Mouse (Mus musculus) erythroblast, embryonic 14.5 days (primary cell): ENCODE results near the gene Ctdsp1. TPM values are rescaled to one million over a fixed set of nuclear protein-coding genes. Genes with fewer than 3 reads are reported as not detected.
A peak's percentile ranks its signal among the peaks of the same experiment; 100 is the strongest.

Experiments
- H3K27me3 ChIP-seq: 2 replicates; pipeline ENCODE4 v1.6.1; 2012; ENCODE audit warnings: inconsistent platforms; ENCODE audit not compliant: control insufficient read depth
- H3K36me3 ChIP-seq: 2 replicates; pipeline ENCODE4 v1.6.1; 2012; ENCODE audit warnings: mild to moderate bottlenecking, inconsistent platforms; ENCODE audit not compliant: control insufficient read depth
- H3K4me1 ChIP-seq: 2 replicates; pipeline ENCODE4 v1.6.1; 2012; ENCODE audit warnings: inconsistent platforms; ENCODE audit not compliant: control insufficient read depth
- H3K4me3 ChIP-seq: replicated peaks from 2 replicates; pipeline ENCODE3; 2012; ENCODE audit warnings: moderate library complexity, mild to moderate bottlenecking, inconsistent platforms
- H3K9me3 ChIP-seq: 2 replicates; pipeline ENCODE4 v1.6.1; 2012; ENCODE audit warnings: low read length, inconsistent platforms, mixed read lengths; ENCODE audit not compliant: control insufficient read depth
- GATA1 ChIP-seq: IDR thresholded peaks from 2 replicates; pipeline ENCODE4 v1.6.1; 2012; ENCODE audit warnings: low read length, inconsistent platforms, mixed read lengths
- TAL1 ChIP-seq: IDR thresholded peaks from 3 replicates; pipeline ENCODE4 v1.6.1; 2012; ENCODE audit warnings: low read length, inconsistent platforms, mixed read lengths
- polyA plus RNA-seq: library from polyadenylated mRNA; stranded (reverse); fragments of >175 nt; gene quantifications from 2 replicates; pipeline ENCODE4 v1.2.3, GENCODE M21; 2012

Gene Ctdsp1
- polyA plus RNA-seq, 1 experiment, result 33.4 TPM

- Histone ChIP-seq H3K4me3 (peak overlapping the region; percentile 40), H3K27me3 (no peaks in the 10 kb centered on the region), H3K9me3 (peaks cover 2% of the 10 kb centered on the region; the same call in 1 of the 2 replicates), H3K4me1 (peaks cover 52% of the 10 kb centered on the region), H3K36me3 (peaks cover 2% of the 10 kb centered on the region; the same call in 1 of the 2 replicates)
- TF ChIP-seq GATA1 (no peak), TAL1 (no peak)
These were observed 9.8 kb downstream of the Ctdsp1 start for GRCm38 (mm10) chr1:74401015-74401702.

- no peaks in the 10 kb centered on the region for H3K9me3 ChIP-seq
- H3K4me3 ChIP-seq, result no peak overlapping the region
- no peak for TF ChIP-seq TAL1
- H3K4me1 ChIP-seq, result peaks cover 31% of the 10 kb centered on the region
- no peaks in the 10 kb centered on the region for H3K27me3 ChIP-seq
- no peaks in the 10 kb centered on the region for H3K36me3 ChIP-seq
These were observed 12.9 kb downstream of the Ctdsp1 start for GRCm38 (mm10) chr1:74404206-74404605.

GRCm38 (mm10) chr1:74408589-74409504, 17.5 kb downstream of the Ctdsp1 start, which contains the start of gene Vil1:
Gene Vil1, plus strand, starts transcription at chr1:74409376.
- no peak within 1 kb of the TSS for H3K4me3 ChIP-seq
- H3K36me3 ChIP-seq, result no peaks in the 10 kb centered on the region
- H3K27me3 ChIP-seq, result no peaks in the 10 kb centered on the region
- peaks cover 12% of the 10 kb centered on the region for H3K4me1 ChIP-seq
- TF ChIP-seq GATA1 (no peak), TAL1 (no peak)
- H3K9me3 ChIP-seq, result no peaks in the 10 kb centered on the region

- no peak for TF ChIP-seq TAL1
- no peak for TF ChIP-seq GATA1
- Histone ChIP-seq H3K4me3 (no peak overlapping the region), H3K27me3 (peaks cover 4% of the 10 kb centered on the region; the same call in 1 of the 2 replicates), H3K36me3 (no peaks in the 10 kb centered on the region; the same call in 1 of the 2 replicates), H3K4me1 (peaks cover 19% of the 10 kb centered on the region), H3K9me3 (peaks cover 18% of the 10 kb centered on the region)
These were observed 20.5 kb downstream of the Ctdsp1 start for GRCm38 (mm10) chr1:74411753-74412325.

GRCm38 (mm10) chr1:74412711-74413110, 21.4 kb downstream of the Ctdsp1 start:
- H3K9me3 ChIP-seq, result peaks cover 18% of the 10 kb centered on the region
- H3K36me3 ChIP-seq, result no peaks in the 10 kb centered on the region; the same call in 1 of the 2 replicates
- peaks cover 4% of the 10 kb centered on the region; the same call in 1 of the 2 replicates for H3K27me3 ChIP-seq
- H3K4me3 ChIP-seq, result no peak overlapping the region
- peaks cover 19% of the 10 kb centered on the region for H3K4me1 ChIP-seq
- TF ChIP-seq TAL1 (no peak), GATA1 (no peak)

GRCm38 (mm10) chr1:74415143-74415542, 23.8 kb downstream of the Ctdsp1 start:
- H3K4me1 ChIP-seq, result peaks cover 19% of the 10 kb centered on the region
- H3K27me3 ChIP-seq, result peaks cover 4% of the 10 kb centered on the region; the same call in 1 of the 2 replicates
- H3K9me3 ChIP-seq, result peaks cover 18% of the 10 kb centered on the region
- H3K36me3 ChIP-seq, result no peaks in the 10 kb centered on the region; the same call in 1 of the 2 replicates
- no peak for TF ChIP-seq TAL1
- no peak for TF ChIP-seq GATA1
- no peak overlapping the region for H3K4me3 ChIP-seq

- Histone ChIP-seq H3K4me3 (no peak overlapping the region), H3K4me1 (peaks cover 15% of the 10 kb centered on the region), H3K9me3 (peaks cover 18% of the 10 kb centered on the region), H3K36me3 (no peaks in the 10 kb centered on the region; the same call in 1 of the 2 replicates), H3K27me3 (peaks cover 4% of the 10 kb centered on the region; the same call in 1 of the 2 replicates)
- no peak for TF ChIP-seq GATA1
- TF ChIP-seq TAL1, result no peak
These were observed 27.6 kb downstream of the Ctdsp1 start for GRCm38 (mm10) chr1:74418747-74419439.

- peaks cover 16% of the 10 kb centered on the region for H3K9me3 ChIP-seq
- TF ChIP-seq GATA1 (no peak), TAL1 (no peak)
- no peak overlapping the region for H3K4me3 ChIP-seq
- H3K27me3 ChIP-seq, result peaks cover 4% of the 10 kb centered on the region; the same call in 1 of the 2 replicates
- peaks cover 10% of the 10 kb centered on the region for H3K4me1 ChIP-seq
- H3K36me3 ChIP-seq, result no peaks in the 10 kb centered on the region; the same call in 1 of the 2 replicates
These were observed 28.1 kb downstream of the Ctdsp1 start for GRCm38 (mm10) chr1:74419440-74419794.
